Mouse (Mus musculus) G1E-ER4 (cell line): ENCODE measurements around the gene Ifitm1. TPM values are rescaled to one million over a fixed set of nuclear protein-coding genes. Genes with fewer than 3 reads are reported as not detected.
"Not testable (repeated sequence)": the region's sequence is repeated elsewhere in the genome, so short reads cannot be mapped to it uniquely, and the experiment has no call there.

Source experiments
- GATA1 ChIP-seq: IDR thresholded peaks from one replicate; pipeline ENCODE4 v1.8.0; 2012; ENCODE audit warnings: low read length, inconsistent platforms
- polyA plus RNA-seq: library from polyadenylated mRNA; stranded (reverse); fragments of >175 nt; gene quantifications from 2 replicates; pipeline ENCODE4 v1.2.3, GENCODE M21; 2012

Ifitm1 gene
- polyA plus RNA-seq, 1 experiment: 0.08 TPM

DNA sequence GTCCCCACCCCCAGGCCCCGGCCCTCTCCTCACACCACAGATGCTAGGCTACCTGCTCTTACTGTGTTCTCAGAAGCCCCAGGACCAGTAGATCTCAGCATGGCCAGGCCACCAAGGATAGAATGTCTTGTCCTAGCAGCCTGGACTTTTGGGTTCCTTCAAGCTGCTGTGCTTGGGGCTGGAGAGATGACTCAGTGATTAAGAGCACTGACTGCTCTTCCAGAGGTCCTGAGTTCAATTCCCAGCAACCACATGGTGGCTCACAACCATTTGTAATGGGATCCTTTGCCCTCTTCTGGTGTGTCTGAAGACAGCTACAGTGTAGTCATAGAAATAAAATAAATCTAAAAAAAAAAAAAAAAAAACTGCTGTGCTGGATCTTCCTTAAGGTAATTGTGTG is 50.8 kb downstream of the Ifitm1 start, which contains the start of gene Ifitm6:
Gene Ifitm6 (minus strand): TSS at position 101 of the 400 bp plus-strand sequence.
- not testable (repeated sequence) for TF ChIP-seq GATA1

DNA sequence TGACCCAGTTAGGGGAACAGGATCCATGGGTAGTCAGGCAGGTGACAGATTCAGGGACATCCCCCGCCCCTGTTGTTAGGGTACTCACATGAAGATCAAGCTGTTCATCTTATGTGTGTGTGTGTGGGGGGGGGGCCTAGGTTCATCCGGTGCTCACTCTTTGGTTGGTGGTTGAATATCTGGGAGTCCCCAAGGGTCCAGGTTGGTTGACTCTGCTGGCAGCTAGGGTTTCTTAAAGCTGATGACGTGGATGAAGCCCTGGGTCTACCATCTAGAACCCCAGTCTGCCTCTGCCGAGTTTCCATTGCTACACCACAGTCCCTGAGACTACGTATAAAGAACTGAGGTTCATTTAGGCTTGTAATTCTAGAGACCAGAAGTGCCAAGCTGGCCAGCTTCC is 52.0 kb downstream of the Ifitm1 start:
- no peak for TF ChIP-seq GATA1

Other genes with a start within 250 kb of the Ifitm1 start
- not detected in 2 replicates for gene Cyp2e1, start 203.5 kb upstream of the Ifitm1 start, polyA plus RNA-seq
- gene Syce1, start 179.4 kb upstream of the Ifitm1 start, polyA plus RNA-seq: not detected in 2 replicates
- not detected in 2 replicates for gene Zfp941, start 145.0 kb upstream of the Ifitm1 start, polyA plus RNA-seq
- gene Urah, start 132.2 kb upstream of the Ifitm1 start, polyA plus RNA-seq: not detected in 2 replicates
- not detected in 2 replicates for gene Scgb1c1, start 121.7 kb upstream of the Ifitm1 start, polyA plus RNA-seq
- 0.06 TPM in 1 of 2 replicates, not detected in the other for gene Odf3, start 119.4 kb upstream of the Ifitm1 start, polyA plus RNA-seq
- gene Gm45785, start 110.9 kb upstream of the Ifitm1 start, polyA plus RNA-seq: 0.18 and 0.99 TPM in 2 replicates
- 39.1 and 49.2 TPM in 2 replicates for gene Ric8a, start 110.3 kb upstream of the Ifitm1 start, polyA plus RNA-seq
- 3.2 and 3.9 TPM in 2 replicates for gene Bet1l, start 109.6 kb upstream of the Ifitm1 start, polyA plus RNA-seq
- gene Psmd13, start 85.3 kb upstream of the Ifitm1 start, polyA plus RNA-seq: 50.0 and 92.4 TPM in 2 replicates
- gene Sirt3, start 84.9 kb upstream of the Ifitm1 start, polyA plus RNA-seq: 25.4 and 38.9 TPM in 2 replicates
- not detected in 2 replicates for gene Cox8b, start 66.8 kb upstream of the Ifitm1 start, polyA plus RNA-seq
- not detected in 2 replicates for gene Nlrp6, start 46.3 kb upstream of the Ifitm1 start, polyA plus RNA-seq
- 6.3 and 7.2 TPM in 2 replicates for gene Pgghg, start 25.8 kb upstream of the Ifitm1 start, polyA plus RNA-seq
- 0.43 and 0.61 TPM in 2 replicates for gene Ifitm5, start 16.9 kb upstream of the Ifitm1 start, polyA plus RNA-seq
- gene Gm45717, start 11.3 kb upstream of the Ifitm1 start, polyA plus RNA-seq: not detected in 2 replicates
- gene Ifitm2, start 11.2 kb upstream of the Ifitm1 start, polyA plus RNA-seq: 234 and 285 TPM in 2 replicates
- not detected in 2 replicates for gene Ifitm3, start 43.5 kb downstream of the Ifitm1 start, polyA plus RNA-seq
- gene Ifitm6, start 50.7 kb downstream of the Ifitm1 start, polyA plus RNA-seq: not detected in 2 replicates
- not detected in 2 replicates for gene Gm17387, start 61.9 kb downstream of the Ifitm1 start, polyA plus RNA-seq
- gene B4galnt4, start 93.9 kb downstream of the Ifitm1 start, polyA plus RNA-seq: not detected in 2 replicates
- gene Pkp3, start 111.0 kb downstream of the Ifitm1 start, polyA plus RNA-seq: 0.05 TPM in 1 of 2 replicates, not detected in the other
- 7.2 and 9.5 TPM in 2 replicates for gene Sigirr, start 133.4 kb downstream of the Ifitm1 start, polyA plus RNA-seq
- gene Ano9, start 150.6 kb downstream of the Ifitm1 start, polyA plus RNA-seq: not detected in 2 replicates
- 49.9 and 62.6 TPM in 2 replicates for gene Ptdss2, start 155.2 kb downstream of the Ifitm1 start, polyA plus RNA-seq
- gene Rnh1, start 205.6 kb downstream of the Ifitm1 start, polyA plus RNA-seq: 1.5 and 14.6 TPM in 2 replicates
- 46.6 and 52.7 TPM in 2 replicates for gene Hras, start 226.8 kb downstream of the Ifitm1 start, polyA plus RNA-seq
- gene Lrrc56, start 226.9 kb downstream of the Ifitm1 start, polyA plus RNA-seq: 2.4 and 3.1 TPM in 2 replicates
- gene Lmntd2, start 246.9 kb downstream of the Ifitm1 start, polyA plus RNA-seq: 0.08 and 0.10 TPM in 2 replicates
- gene Rassf7, start 248.6 kb downstream of the Ifitm1 start, polyA plus RNA-seq: 12.7 and 20.3 TPM in 2 replicates